Mouse (Mus musculus) MEL (cell line): ENCODE results near the gene Olfr692.

Experiments used
- CTCF ChIP-seq, 3 experiments: IDR thresholded peaks in 2 of 3; conservative IDR thresholded peaks in 1 of 3; 2 replicates each; pipeline ENCODE4 v1.5.1; 2011 to 2012; ENCODE audit warnings: low read length in 3 of 3, low read depth in 2 of 3, mild to moderate bottlenecking in 2 of 3, improper control_type of control experiment in 1 of 3, inconsistent platforms in 1 of 3, mixed read lengths in 1 of 3, moderate library complexity in 1 of 3; ENCODE audit not compliant: control insufficient read depth in 1 of 3, insufficient read depth in 1 of 3, poor library complexity in 1 of 3, severe bottlenecking in 1 of 3
- GATA1 ChIP-seq: IDR thresholded peaks from 2 replicates; pipeline ENCODE4 v1.6.1; 2011; ENCODE audit warnings: low read depth, low read length, improper control_type of control experiment
- POLR2A ChIP-seq, 2 experiments: IDR thresholded peaks; 2 replicates each; pipeline ENCODE4 v1.6.1; 2011 to 2012; ENCODE audit warnings: low read length in 2 of 2, mild to moderate bottlenecking in 2 of 2, control low read depth in 1 of 2, improper control_type of control experiment in 1 of 2, low read depth in 1 of 2, moderate library complexity in 1 of 2; ENCODE audit not compliant: control insufficient read depth in 1 of 2, insufficient read depth in 1 of 2, poor library complexity in 1 of 2
- USF1 ChIP-seq: IDR thresholded peaks from 2 replicates; pipeline ENCODE4 v1.6.1; 2014; ENCODE audit warnings: low read depth, mild to moderate bottlenecking, inconsistent platforms, low read length, improper control_type of control experiment, moderate library complexity
- ZMIZ1 ChIP-seq: IDR thresholded peaks from 2 replicates; pipeline ENCODE4 v1.6.1; 2012; ENCODE audit warnings: low read depth, mild to moderate bottlenecking, inconsistent platforms, low read length, improper control_type of control experiment, moderate library complexity

DNA sequence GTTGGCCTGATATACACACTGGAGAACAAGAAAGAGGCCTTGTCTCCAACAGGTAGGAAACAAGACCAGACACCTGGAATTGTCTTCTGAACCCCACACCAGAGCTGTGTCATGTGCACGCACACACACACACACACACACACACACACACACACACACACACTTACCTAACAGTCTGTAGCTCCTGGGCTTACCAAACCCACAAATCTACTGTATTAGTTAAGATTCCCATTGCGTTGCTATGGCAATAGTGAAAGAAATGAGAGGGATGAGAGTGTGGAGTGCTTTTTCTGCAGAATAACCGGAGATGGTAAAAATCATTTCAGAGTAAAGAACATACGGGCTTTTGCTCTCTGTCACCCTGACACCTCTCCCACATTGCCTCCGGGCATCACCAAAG is 50.1 kb downstream of the Olfr692 start:
- TF ChIP-seq CTCF (IDR thresholded peaks at IDR 0.05 in 2 of 3, conservative IDR thresholded peaks at IDR 0.05 in 1 of 3; ENCODE audit: control insufficient read depth in 1 of 3, insufficient read depth in 1 of 3, low read depth in 2 of 3, low read length in 3 of 3, poor library complexity in 1 of 3, severe bottlenecking in 1 of 3) (no peak), POLR2A (IDR thresholded peaks at IDR 0.05; ENCODE audit: control insufficient read depth in 1 of 2, insufficient read depth in 1 of 2, low read depth in 1 of 2, low read length in 2 of 2, poor library complexity in 1 of 2) (no peak), USF1 (no peak), ZMIZ1 (no peak), GATA1 (no peak)
